ENCODE assay signal across 8 mouse cellular contexts in genomic region chr1:55087401-55087904, GRCm38 (mm10). TPM values are rescaled to one million over a fixed set of nuclear protein-coding genes. Genes with fewer than 3 reads are reported as not detected.
DNase-seq lines count a peak whose midpoint lies in the region; ATAC-seq and TF ChIP-seq lines count a peak whose summit lies in the region.

No protein-coding gene starts in this region.

- peaks cover 6% of the 10 kb centered on the region for H3K4me1 ChIP-seq in forebrain, embryonic 11.5 days (replicated peaks; ENCODE audit: control insufficient read depth, insufficient read depth, low read length)
- peaks cover 51% of the 10 kb centered on the region for H3K4me1 ChIP-seq in hindbrain, embryonic 10.5 days (replicated peaks)
- peaks cover 6 to 28% of the 10 kb centered on the region in 2 experiments; a peak in 3 of 4 replicates for H3K4me1 ChIP-seq in liver, embryonic 14.5 days (replicated peaks; ENCODE audit: control insufficient read depth in 2 of 2, insufficient read depth in 2 of 2, low read length in 1 of 2)

- under 1% methylated on average over 42 of the region's 57 CpGs for WGBS in forebrain, embryonic 11.5 days
- under 1% methylated on average over 57 of the region's 57 CpGs for WGBS in hindbrain, embryonic 10.5 days
- under 1% methylated on average over 49 of the region's 57 CpGs for WGBS in liver, embryonic 14.5 days (ENCODE audit: insufficient replicate concordance)

- H3K9ac ChIP-seq in forebrain, embryonic 11.5 days (ENCODE audit: low read length), result peak overlapping the region; percentile 95
- H3K9ac ChIP-seq in liver, embryonic 14.5 days (replicated peaks), result peak overlapping the region; percentile 89

- peak overlapping the region; percentile 85 for H3K4me2 ChIP-seq in forebrain, embryonic 11.5 days (ENCODE audit: low read depth, low read length, severe bottlenecking)
- peak overlapping the region; percentile 94 for H3K4me2 ChIP-seq in liver, embryonic 14.5 days (ENCODE audit: low read depth)

- H3K9me3 ChIP-seq in forebrain, embryonic 11.5 days (ENCODE audit: control insufficient read depth, low read length), result no peaks in the 10 kb centered on the region; the same call in 1 of the 2 replicates
- H3K9me3 ChIP-seq in hindbrain, embryonic 10.5 days, result 0 out of 2 replicates have a peak, but pooled peaks cover 3% of the 10 kb centered on the region
- H3K9me3 ChIP-seq in liver, embryonic 14.5 days (ENCODE audit: control insufficient read depth, low read length), result no peaks in the 10 kb centered on the region

- H3K27me3 ChIP-seq in forebrain, embryonic 11.5 days (ENCODE audit: control insufficient read depth, insufficient read depth, low read length), result no peaks in the 10 kb centered on the region
- H3K27me3 ChIP-seq in hindbrain, embryonic 10.5 days (ENCODE audit: insufficient read depth, poor library complexity, severe bottlenecking), result no peaks in the 10 kb centered on the region
- H3K27me3 ChIP-seq in liver, embryonic 14.5 days (ENCODE audit: control insufficient read depth, insufficient read depth, low read length), result no peaks in the 10 kb centered on the region

- H3K27ac ChIP-seq in forebrain, embryonic 11.5 days (ENCODE audit: low read depth, low read length), result peak overlapping the region; percentile 94
- peak overlapping the region; percentile 98 for H3K27ac ChIP-seq in hindbrain, embryonic 10.5 days
- H3K27ac ChIP-seq in liver, embryonic 14.5 days, result peak overlapping the region; percentile 67

- H3K4me3 ChIP-seq in forebrain, embryonic 11.5 days (ENCODE audit: low read depth, low read length), result peak overlapping the region; percentile 91
- H3K4me3 ChIP-seq in hindbrain, embryonic 10.5 days, result peak overlapping the region; percentile 93
- H3K4me3 ChIP-seq in liver, embryonic 14.5 days (ENCODE audit: insufficient read depth in 1 of 2, low read depth in 2 of 2, low read length in 2 of 2), result peak overlapping the region; percentile 83 to 84

- no peak for TF ChIP-seq CTCF in liver, embryonic 14.5 days (IDR thresholded peaks at IDR 0.05; ENCODE audit: low read depth)

- peak; percentile 13 to 57 for DNase-seq in left cerebral cortex, adult 9 months (ENCODE audit: low spot score in 2 of 2)
- DNase-seq in left cerebral cortex, postnatal 36 days (ENCODE audit: low spot score in 2 of 2), result no peak
- no peak for DNase-seq in forebrain, embryonic 11.5 days (ENCODE audit: low spot score)
- no peak for DNase-seq in hindbrain, embryonic 10.5 days (ENCODE audit: low spot score)
- peak in 1 of 3 experiments; percentile 30 for DNase-seq in liver, embryonic 14.5 days (ENCODE audit: low read depth in 3 of 3, low spot score in 3 of 3)
- DNase-seq in skeletal muscle tissue, adult 2 months (ENCODE audit: low read depth, low spot score), result peak; percentile 71
- DNase-seq in Muller cell, postnatal 12 days (ENCODE audit: inconsistent ontology term), result no peak

- ATAC-seq in activated CD4-positive, CD25-positive, alpha-beta regulatory T cell, adult 4 months, result peak; percentile 21
- ATAC-seq in forebrain, embryonic 11.5 days (replicated peaks; ENCODE audit: low FRiP score), result peak; percentile 67
- ATAC-seq in liver, embryonic 14.5 days (ENCODE audit: insufficient read depth), result peak; percentile 39

- intact Hi-C loops in left cerebral cortex, postnatal 36 days (cut with DNase I), result loop anchor here (1.0 to 5.0 kb wide), 2 partner anchors 44 to 150 kb away; partner anchors contain the start of genes Mars2 and Mob4

- peaks cover 16% of the 10 kb centered on the region for H3K36me3 ChIP-seq in forebrain, embryonic 11.5 days (ENCODE audit: control insufficient read depth, insufficient read depth, low read length)
- peaks cover 68% of the 10 kb centered on the region for H3K36me3 ChIP-seq in hindbrain, embryonic 10.5 days
- H3K36me3 ChIP-seq in liver, embryonic 14.5 days (replicated peaks; ENCODE audit: control insufficient read depth, insufficient read depth, low read depth), result peaks cover 37% of the 10 kb centered on the region

- no peak for TF ChIP-seq EP300 in liver, embryonic 14.5 days (IDR thresholded peaks at IDR 0.05; ENCODE audit: low read depth)

RNA-seq across cellular contexts. Expression of gene Hspe1, which starts 0.5 kb away (rescaled TPM):
- total RNA-seq in left cerebral cortex, postnatal 36 days (2021), result 10 to 100 TPM; 81.2 to 91.0 TPM
- 100 to 1,000 TPM; 161 to 194 TPM for polyA plus RNA-seq in activated CD4-positive, CD25-positive, alpha-beta regulatory T cell, adult 4 months (2017; shearing (Covaris generic))
- polyA plus RNA-seq in forebrain, embryonic 11.5 days (2014; fragmentation: Nextera tagmentation; extraction: Ambion mirVana), result 434 and 507 TPM in 2 replicates
- 452 and 562 TPM in 2 replicates for polyA plus RNA-seq in hindbrain, embryonic 10.5 days (2016; fragmentation: Nextera tagmentation; extraction: Ambion mirVana)
- polyA plus RNA-seq in liver, embryonic 14.5 days (2012; rRNA removed), result 148 and 306 TPM in 2 replicates
- 396 and 414 TPM in 2 replicates for polyA plus RNA-seq in liver, embryonic 14.5 days (2014; fragmentation: Nextera tagmentation; extraction: Ambion mirVana)

RNA-seq across cellular contexts. Expression of gene Hspd1, which starts 0.6 kb away (rescaled TPM):
- total RNA-seq in left cerebral cortex, postnatal 36 days (2021), result 100 to 1,000 TPM; 150 to 161 TPM
- polyA plus RNA-seq in activated CD4-positive, CD25-positive, alpha-beta regulatory T cell, adult 4 months (2017; shearing (Covaris generic)), result 100 to 1,000 TPM; 131 to 198 TPM
- 401 and 416 TPM in 2 replicates for polyA plus RNA-seq in forebrain, embryonic 11.5 days (2014; fragmentation: Nextera tagmentation; extraction: Ambion mirVana)
- polyA plus RNA-seq in hindbrain, embryonic 10.5 days (2016; fragmentation: Nextera tagmentation; extraction: Ambion mirVana), result 325 and 525 TPM in 2 replicates
- polyA plus RNA-seq in liver, embryonic 14.5 days (2012; rRNA removed), result 73.8 and 163 TPM in 2 replicates
- polyA plus RNA-seq in liver, embryonic 14.5 days (2014; fragmentation: Nextera tagmentation; extraction: Ambion mirVana), result 241 and 264 TPM in 2 replicates

RNA-seq across cellular contexts. Expression of gene Coq10b, which starts 34.9 kb away (rescaled TPM):
- 10 to 100 TPM; 31.8 to 36.1 TPM for total RNA-seq in left cerebral cortex, postnatal 36 days (2021)
- polyA plus RNA-seq in activated CD4-positive, CD25-positive, alpha-beta regulatory T cell, adult 4 months (2017; shearing (Covaris generic)), result 10 to 100 TPM; 15.4 to 20.7 TPM
- 30.9 and 32.9 TPM in 2 replicates for polyA plus RNA-seq in forebrain, embryonic 11.5 days (2014; fragmentation: Nextera tagmentation; extraction: Ambion mirVana)
- 26.4 and 29.3 TPM in 2 replicates for polyA plus RNA-seq in hindbrain, embryonic 10.5 days (2016; fragmentation: Nextera tagmentation; extraction: Ambion mirVana)
- polyA plus RNA-seq in liver, embryonic 14.5 days (2012; rRNA removed), result 6.3 and 8.6 TPM in 2 replicates
- 15.4 and 16.4 TPM in 2 replicates for polyA plus RNA-seq in liver, embryonic 14.5 days (2014; fragmentation: Nextera tagmentation; extraction: Ambion mirVana)

RNA-seq across cellular contexts. Expression of gene Mob4, which starts 43.6 kb away (rescaled TPM):
- 10 to 100 TPM; 51.0 to 54.8 TPM for total RNA-seq in left cerebral cortex, postnatal 36 days (2021)
- 100 to 1,000 TPM in 1 of 2 experiments, 10 to 100 TPM in 1; 97.5 to 143 TPM for polyA plus RNA-seq in activated CD4-positive, CD25-positive, alpha-beta regulatory T cell, adult 4 months (2017; shearing (Covaris generic))
- 133 and 163 TPM in 2 replicates for polyA plus RNA-seq in forebrain, embryonic 11.5 days (2014; fragmentation: Nextera tagmentation; extraction: Ambion mirVana)
- 117 and 138 TPM in 2 replicates for polyA plus RNA-seq in hindbrain, embryonic 10.5 days (2016; fragmentation: Nextera tagmentation; extraction: Ambion mirVana)
- 7.3 and 10.8 TPM in 2 replicates for polyA plus RNA-seq in liver, embryonic 14.5 days (2012; rRNA removed)
- polyA plus RNA-seq in liver, embryonic 14.5 days (2014; fragmentation: Nextera tagmentation; extraction: Ambion mirVana), result 36.0 and 38.0 TPM in 2 replicates

Comparison
In these comparisons a context has a peak if more than half of its experiments do, and no peak if none do; other contexts are left out.
1. DNase-seq: peak in left cerebral cortex, adult 9 months (2 of 2) and skeletal muscle tissue, adult 2 months (single experiment); none in left cerebral cortex, postnatal 36 days (0 of 2), forebrain, embryonic 11.5 days (single experiment), hindbrain, embryonic 10.5 days (single experiment) and Muller cell, postnatal 12 days (single experiment).
2. Peak in every context shown above with its lines, with median percentiles within 50 percentile points of each other: ATAC-seq, H3K27ac ChIP-seq and H3K4me3 ChIP-seq.